Mouse (Mus musculus): ENCODE results near the gene Lsm11. TPM values are rescaled to one million over a fixed set of nuclear protein-coding genes. Genes with fewer than 3 reads are reported as not detected.

Lsm11 gene
- polyA plus RNA-seq, 1 experiment from 2014 or later: 3.5 TPM

- no peak overlapping the region for H3K27ac ChIP-seq (replicated peaks)
- 70% methylated on average over 3 of the region's 3 CpGs for WGBS
- no peak overlapping the region for H3K4me3 ChIP-seq (ENCODE audit: low read depth, low read length)
- DNase-seq (ENCODE audit: low spot score): no peak
- TF ChIP-seq EP300 (optimal IDR thresholded peaks at IDR 0.05) (no peak), CTCF (IDR thresholded peaks at IDR 0.05; ENCODE audit: low read depth) (no peak)
- H3K36me3 ChIP-seq (ENCODE audit: control insufficient read depth, insufficient read depth, low read length): no peaks in the 10 kb centered on the region
- no peaks in the 10 kb centered on the region for H3K9me3 ChIP-seq (ENCODE audit: control insufficient read depth, low read length)
- no peaks in the 10 kb centered on the region for H3K4me1 ChIP-seq (replicated peaks; ENCODE audit: control insufficient read depth, insufficient read depth)
- H3K4me2 ChIP-seq (replicated peaks; ENCODE audit: low read depth): no peak overlapping the region
- no peak for ATAC-seq (ENCODE audit: low FRiP score, low TSS enrichment)
- H3K27me3 ChIP-seq (ENCODE audit: control insufficient read depth, insufficient read depth, low read length): no peaks in the 10 kb centered on the region
- no peak overlapping the region for H3K9ac ChIP-seq (ENCODE audit: low read length)
Measured at GRCm38 (mm10) chr11:45976061-45976460, 31.3 kb upstream of the Lsm11 start.

- Histone ChIP-seq H3K4me1 (replicated peaks; ENCODE audit: control insufficient read depth, insufficient read depth) (no peaks in the 10 kb centered on the region), H3K9ac (ENCODE audit: low read length) (no peak overlapping the region), H3K9me3 (ENCODE audit: control insufficient read depth, low read length) (no peaks in the 10 kb centered on the region), H3K4me3 (ENCODE audit: low read depth, low read length) (no peak overlapping the region), H3K4me2 (replicated peaks; ENCODE audit: low read depth) (no peak overlapping the region), H3K36me3 (ENCODE audit: control insufficient read depth, insufficient read depth, low read length) (no peaks in the 10 kb centered on the region), H3K27ac (replicated peaks) (no peak overlapping the region), H3K27me3 (ENCODE audit: control insufficient read depth, insufficient read depth, low read length) (no peaks in the 10 kb centered on the region)
- WGBS: 86% methylated on average over 8 of the region's 8 CpGs
- DNase-seq (ENCODE audit: low spot score) (no peak), ATAC-seq (ENCODE audit: low FRiP score, low TSS enrichment) (no peak)
- TF ChIP-seq EP300 (optimal IDR thresholded peaks at IDR 0.05): no peak
- TF ChIP-seq CTCF (IDR thresholded peaks at IDR 0.05; ENCODE audit: low read depth): no peak
Measured at GRCm38 (mm10) chr11:45974466-45974865, 29.7 kb upstream of the Lsm11 start.

GRCm38 (mm10) chr11:45973635-45974034, 28.9 kb upstream of the Lsm11 start:
- no peaks in the 10 kb centered on the region for H3K4me1 ChIP-seq (replicated peaks; ENCODE audit: control insufficient read depth, insufficient read depth)
- no peak overlapping the region for H3K27ac ChIP-seq (replicated peaks)
- H3K9ac ChIP-seq (ENCODE audit: low read length): no peak overlapping the region
- H3K9me3 ChIP-seq (ENCODE audit: control insufficient read depth, low read length): no peaks in the 10 kb centered on the region
- TF ChIP-seq CTCF (IDR thresholded peaks at IDR 0.05; ENCODE audit: low read depth) (no peak), EP300 (optimal IDR thresholded peaks at IDR 0.05) (no peak)
- no peaks in the 10 kb centered on the region for H3K27me3 ChIP-seq (ENCODE audit: control insufficient read depth, insufficient read depth, low read length)
- no peaks in the 10 kb centered on the region for H3K36me3 ChIP-seq (ENCODE audit: control insufficient read depth, insufficient read depth, low read length)
- ATAC-seq (ENCODE audit: low FRiP score, low TSS enrichment) (no peak), DNase-seq (ENCODE audit: low spot score) (no peak)
- H3K4me2 ChIP-seq (replicated peaks; ENCODE audit: low read depth): no peak overlapping the region
- WGBS: 81% methylated on average over 5 of the region's 5 CpGs
- H3K4me3 ChIP-seq (ENCODE audit: low read depth, low read length): no peak overlapping the region

GRCm38 (mm10) chr11:45968466-45968865, 23.7 kb upstream of the Lsm11 start:
- WGBS: 92% methylated on average over 3 of the region's 3 CpGs
- H3K4me2 ChIP-seq (replicated peaks; ENCODE audit: low read depth): no peak overlapping the region
- no peaks in the 10 kb centered on the region for H3K4me1 ChIP-seq (replicated peaks; ENCODE audit: control insufficient read depth, insufficient read depth)
- H3K27ac ChIP-seq (replicated peaks): no peak overlapping the region
- DNase-seq (ENCODE audit: low spot score) (no peak), ATAC-seq (ENCODE audit: low FRiP score, low TSS enrichment) (no peak)
- H3K4me3 ChIP-seq (ENCODE audit: low read depth, low read length): no peak overlapping the region
- no peaks in the 10 kb centered on the region for H3K36me3 ChIP-seq (ENCODE audit: control insufficient read depth, insufficient read depth, low read length)
- no peaks in the 10 kb centered on the region for H3K27me3 ChIP-seq (ENCODE audit: control insufficient read depth, insufficient read depth, low read length)
- H3K9ac ChIP-seq (ENCODE audit: low read length): no peak overlapping the region
- no peaks in the 10 kb centered on the region for H3K9me3 ChIP-seq (ENCODE audit: control insufficient read depth, low read length)
- TF ChIP-seq CTCF (IDR thresholded peaks at IDR 0.05; ENCODE audit: low read depth): no peak
- no peak for TF ChIP-seq EP300 (optimal IDR thresholded peaks at IDR 0.05)

- H3K4me2 ChIP-seq (replicated peaks; ENCODE audit: low read depth): no peak overlapping the region
- no peaks in the 10 kb centered on the region for H3K36me3 ChIP-seq (ENCODE audit: control insufficient read depth, insufficient read depth, low read length)
- no peaks in the 10 kb centered on the region for H3K4me1 ChIP-seq (replicated peaks; ENCODE audit: control insufficient read depth, insufficient read depth)
- no peak for TF ChIP-seq CTCF (IDR thresholded peaks at IDR 0.05; ENCODE audit: low read depth)
- TF ChIP-seq EP300 (optimal IDR thresholded peaks at IDR 0.05): no peak
- 62% methylated on average over 4 of the region's 4 CpGs for WGBS
- no peak overlapping the region for H3K9ac ChIP-seq (ENCODE audit: low read length)
- ATAC-seq (ENCODE audit: low FRiP score, low TSS enrichment): no peak
- H3K27ac ChIP-seq (replicated peaks): no peak overlapping the region
- H3K9me3 ChIP-seq (ENCODE audit: control insufficient read depth, low read length): no peaks in the 10 kb centered on the region
- no peak overlapping the region for H3K4me3 ChIP-seq (ENCODE audit: low read depth, low read length)
- H3K27me3 ChIP-seq (ENCODE audit: control insufficient read depth, insufficient read depth, low read length): no peaks in the 10 kb centered on the region
- no peak for DNase-seq (ENCODE audit: low spot score)
Measured at GRCm38 (mm10) chr11:45966896-45967295, 22.2 kb upstream of the Lsm11 start.

GRCm38 (mm10) chr11:45960003-45960402, 15.3 kb upstream of the Lsm11 start:
- no peak overlapping the region for H3K9ac ChIP-seq (ENCODE audit: low read length)
- H3K27me3 ChIP-seq (ENCODE audit: control insufficient read depth, insufficient read depth, low read length): no peaks in the 10 kb centered on the region
- ATAC-seq (ENCODE audit: low FRiP score, low TSS enrichment): no peak
- H3K4me1 ChIP-seq (replicated peaks; ENCODE audit: control insufficient read depth, insufficient read depth): no peaks in the 10 kb centered on the region
- H3K27ac ChIP-seq (replicated peaks): no peak overlapping the region
- no peaks in the 10 kb centered on the region for H3K9me3 ChIP-seq (ENCODE audit: control insufficient read depth, low read length)
- DNase-seq (ENCODE audit: low spot score): no peak
- WGBS: 84% methylated on average over 5 of the region's 5 CpGs
- no peak overlapping the region for H3K4me3 ChIP-seq (ENCODE audit: low read depth, low read length)
- TF ChIP-seq CTCF (IDR thresholded peaks at IDR 0.05; ENCODE audit: low read depth) (peak; percentile 36; the same call in 1 of the 2 replicates), EP300 (optimal IDR thresholded peaks at IDR 0.05) (no peak)
- H3K36me3 ChIP-seq (ENCODE audit: control insufficient read depth, insufficient read depth, low read length): no peaks in the 10 kb centered on the region
- no peak overlapping the region for H3K4me2 ChIP-seq (replicated peaks; ENCODE audit: low read depth)
